Mouse (Mus musculus) c-Kit-negative CD71-positive TER-119-positive erythroid progenitor cells, embryonic 14.5 days (primary cell): ENCODE measurements around the gene Gm12185.
"Not testable (repeated sequence)": the region's sequence is repeated elsewhere in the genome, so short reads cannot be mapped to it uniquely, and the experiment has no call there.

Experiments used
- DNase-seq: peaks from one replicate; pipeline ENCODE4 v3.0.0-alpha.2; 2013; ENCODE audit warnings: low read depth, low spot score

The Gm12185 gene

GRCm38 (mm10) chr11:48991740-48992520 is at the start of gene Gm12185:
Gene Gm12185 (minus strand): TSS chr11:48992226.
- not testable (repeated sequence) for DNase-seq

- not testable (repeated sequence) for DNase-seq
These were observed 20.0 kb upstream of the Gm12185 start for GRCm38 (mm10) chr11:49012074-49012473.

- DNase-seq: not testable (repeated sequence)
These were observed 14.8 kb upstream of the Gm12185 start for GRCm38 (mm10) chr11:49006785-49007184.

GRCm38 (mm10) chr11:49006317-49006716 is 14.3 kb upstream of the Gm12185 start:
- DNase-seq: not testable (repeated sequence)

GRCm38 (mm10) chr11:49000411-49000810 is 8.4 kb upstream of the Gm12185 start:
- not testable (repeated sequence) for DNase-seq

GRCm38 (mm10) chr11:48994018-48994417 is 2.0 kb upstream of the Gm12185 start, which contains the start of gene Tgtp1:
Gene Tgtp1 (minus strand): TSS chr11:48994172.
- DNase-seq: not testable (repeated sequence)

GRCm38 (mm10) chr11:48993296-48993695 is 1.3 kb upstream of the Gm12185 start:
- not testable (repeated sequence) for DNase-seq

- not testable (repeated sequence) for DNase-seq
These were observed 2.0 kb downstream of the Gm12185 start for GRCm38 (mm10) chr11:48989981-48990380.

- DNase-seq: not testable (repeated sequence)
These were observed 3.8 kb downstream of the Gm12185 start for GRCm38 (mm10) chr11:48988219-48988618.

GRCm38 (mm10) chr11:48982848-48983247 is 9.2 kb downstream of the Gm12185 start:
- not testable (repeated sequence) for DNase-seq

GRCm38 (mm10) chr11:48980052-48980451 is 12.0 kb downstream of the Gm12185 start:
- DNase-seq: not testable (repeated sequence)

GRCm38 (mm10) chr11:48979251-48979650 is 12.8 kb downstream of the Gm12185 start, which contains the start of gene 9930111J21Rik1:
Gene 9930111J21Rik1 (minus strand): TSS chr11:48979398.
- not testable (repeated sequence) for DNase-seq

- not testable (repeated sequence) for DNase-seq
These were observed 13.6 kb downstream of the Gm12185 start, which contains the start of gene Olfr56 for GRCm38 (mm10) chr11:48978240-48978939. Gene Olfr56 (plus strand): TSS chr11:48978889.

GRCm38 (mm10) chr11:48974686-48975085 is 17.3 kb downstream of the Gm12185 start:
- not testable (repeated sequence) for DNase-seq

GRCm38 (mm10) chr11:48946090-48946489 is 45.9 kb downstream of the Gm12185 start, which contains the start of gene Psme2b:
Gene Psme2b (minus strand): TSS chr11:48946190.
- DNase-seq: not testable (repeated sequence)

GRCm38 (mm10) chr11:48939286-48939685 is 52.7 kb downstream of the Gm12185 start:
- not testable (repeated sequence) for DNase-seq

GRCm38 (mm10) chr11:48935291-48935690 is 56.7 kb downstream of the Gm12185 start:
- not testable (repeated sequence) for DNase-seq

GRCm38 (mm10) chr11:48933923-48934322 is 58.1 kb downstream of the Gm12185 start:
- not testable (repeated sequence) for DNase-seq

GRCm38 (mm10) chr11:48933422-48933821 is 58.6 kb downstream of the Gm12185 start:
- DNase-seq: not testable (repeated sequence)

- not testable (repeated sequence) for DNase-seq
These were observed 64.0 kb downstream of the Gm12185 start for GRCm38 (mm10) chr11:48928068-48928467.

GRCm38 (mm10) chr11:48926437-48926836 is 65.6 kb downstream of the Gm12185 start:
- DNase-seq: not testable (repeated sequence)

GRCm38 (mm10) chr11:48923818-48924217 is 68.2 kb downstream of the Gm12185 start:
- not testable (repeated sequence) for DNase-seq
